In the genomic region with DNA sequence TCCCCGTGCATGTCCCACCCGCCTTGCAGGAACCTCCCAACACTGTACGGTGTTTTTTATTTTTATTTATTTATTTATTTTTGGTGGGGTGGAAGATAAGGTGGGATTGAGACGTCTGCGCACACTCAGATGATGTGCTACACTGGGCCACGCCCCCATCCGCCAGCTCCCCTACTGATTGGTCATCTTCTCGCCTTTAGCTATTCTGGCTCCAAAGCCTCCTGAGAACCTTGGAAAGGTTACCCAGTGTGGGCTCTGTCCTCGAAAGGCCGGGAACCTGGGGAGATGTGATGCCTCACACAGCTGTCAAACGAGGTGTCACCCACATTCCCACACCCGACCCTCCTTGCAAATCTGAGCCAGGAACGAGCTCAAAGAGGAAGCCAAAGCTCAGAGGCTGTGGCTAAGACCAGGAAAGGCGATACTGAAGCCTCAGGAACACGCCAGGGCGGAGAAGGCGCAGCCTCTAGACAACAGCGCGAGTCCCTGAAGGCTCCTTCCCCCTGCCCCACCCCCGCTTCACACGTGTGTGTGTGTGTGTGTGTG, we compare ENCODE assay signal across 8 mouse cellular contexts. TPM values are rescaled to one million over a fixed set of nuclear protein-coding genes. Genes with fewer than 3 reads are reported as not detected.
DNase-seq lines count a peak whose midpoint lies in the region; ATAC-seq lines count a peak whose summit lies in the region.

No protein-coding gene starts in this region.

- 0 out of 2 replicates have a peak overlapping the region, but pooled peaks have one; percentile 2 for H3K9ac ChIP-seq in kidney, embryonic 16.5 days (replicated peaks; ENCODE audit: low read length)
- H3K9ac ChIP-seq in embryonic facial prominence, embryonic 12.5 days: peak overlapping the region; percentile 38; the same call in 1 of the 2 replicates
- H3K9ac ChIP-seq in hindbrain, embryonic 16.5 days (ENCODE audit: low read depth, low read length): peak overlapping the region; percentile 72

- peak overlapping the region; percentile 30 for H3K4me3 ChIP-seq in kidney, embryonic 16.5 days (ENCODE audit: low read length)
- peak overlapping the region; percentile 24 for H3K4me3 ChIP-seq in embryonic facial prominence, embryonic 12.5 days
- peak overlapping the region; percentile 49 for H3K4me3 ChIP-seq in hindbrain, embryonic 16.5 days (ENCODE audit: low read length)

- ATAC-seq in kidney, embryonic 16.5 days (ENCODE audit: low FRiP score, low TSS enrichment): peak; percentile 41
- peak; percentile 3; the same call in 1 of the 2 replicates for ATAC-seq in embryonic facial prominence, embryonic 12.5 days (ENCODE audit: insufficient number of reproducible peaks, insufficient read depth, low FRiP score, low TSS enrichment)
- peak; percentile 62 for ATAC-seq in hindbrain, embryonic 16.5 days
- ATAC-seq in megakaryocyte progenitor cell, adult 5-6 weeks (replicated peaks; ENCODE audit: poor library complexity): peak; percentile 27

- WGBS in kidney, embryonic 16.5 days: 3% methylated on average over 21 of the region's 21 CpGs
- WGBS in embryonic facial prominence, embryonic 12.5 days: 6% methylated on average over 19 of the region's 21 CpGs
- 8% methylated on average over 21 of the region's 21 CpGs for WGBS in hindbrain, embryonic 16.5 days

- H3K4me1 ChIP-seq in kidney, embryonic 16.5 days (ENCODE audit: insufficient read depth, low read length): peaks cover 10% of the 10 kb centered on the region
- peaks cover 12% of the 10 kb centered on the region for H3K4me1 ChIP-seq in embryonic facial prominence, embryonic 12.5 days
- peaks cover 11% of the 10 kb centered on the region for H3K4me1 ChIP-seq in hindbrain, embryonic 16.5 days (ENCODE audit: control insufficient read depth, insufficient read depth, low read depth, low read length)

- H3K36me3 ChIP-seq in kidney, embryonic 16.5 days (ENCODE audit: insufficient read depth, low read length): no peaks in the 10 kb centered on the region
- no peaks in the 10 kb centered on the region for H3K36me3 ChIP-seq in embryonic facial prominence, embryonic 12.5 days
- H3K36me3 ChIP-seq in hindbrain, embryonic 16.5 days (ENCODE audit: control insufficient read depth, insufficient read depth, low read length): no peaks in the 10 kb centered on the region

- peak overlapping the region; percentile 54 for H3K4me2 ChIP-seq in kidney, embryonic 16.5 days (replicated peaks; ENCODE audit: low read depth, low read length)
- H3K4me2 ChIP-seq in embryonic facial prominence, embryonic 12.5 days (replicated peaks): peak overlapping the region; percentile 57
- peak overlapping the region; percentile 82 for H3K4me2 ChIP-seq in hindbrain, embryonic 16.5 days (ENCODE audit: low read length)

- no peak overlapping the region for H3K27ac ChIP-seq in kidney, embryonic 16.5 days (ENCODE audit: low read length)
- no peak overlapping the region for H3K27ac ChIP-seq in embryonic facial prominence, embryonic 12.5 days
- peak overlapping the region; percentile 85 for H3K27ac ChIP-seq in hindbrain, embryonic 16.5 days (ENCODE audit: low read depth, low read length)

- H3K9me3 ChIP-seq in kidney, embryonic 16.5 days (ENCODE audit: low read length): no peaks in the 10 kb centered on the region
- no peaks in the 10 kb centered on the region for H3K9me3 ChIP-seq in embryonic facial prominence, embryonic 12.5 days
- no peaks in the 10 kb centered on the region for H3K9me3 ChIP-seq in hindbrain, embryonic 16.5 days (ENCODE audit: control insufficient read depth, low read length)

- H3K27me3 ChIP-seq in kidney, embryonic 16.5 days (ENCODE audit: insufficient read depth, low read length): peaks cover 16% of the 10 kb centered on the region
- peaks cover 33% of the 10 kb centered on the region for H3K27me3 ChIP-seq in embryonic facial prominence, embryonic 12.5 days
- no peaks in the 10 kb centered on the region for H3K27me3 ChIP-seq in hindbrain, embryonic 16.5 days (replicated peaks; ENCODE audit: control insufficient read depth, insufficient read depth, low read length)

- DNase-seq in kidney, adult 11 months: no peak
- DNase-seq in R1 (ENCODE audit: low read depth, low spot score): peak; percentile 75
- DNase-seq in testis, postnatal 10 days (ENCODE audit: low spot score): peak; percentile 66
- DNase-seq in frontal cortex, postnatal 36 days (ENCODE audit: low spot score in 2 of 2): no peak

RNA-seq across cellular contexts. Expression of a gene that starts 2.8 kb away (rescaled TPM):
- polyA plus RNA-seq in kidney, embryonic 16.5 days (2015; fragmentation: Nextera tagmentation; extraction: Ambion mirVana): 8.6 and 8.7 TPM in 2 replicates
- 7.4 and 8.3 TPM in 2 replicates for polyA plus RNA-seq in embryonic facial prominence, embryonic 12.5 days (2016; fragmentation: Nextera tagmentation; extraction: Ambion mirVana)
- polyA plus RNA-seq in hindbrain, embryonic 16.5 days (2015; fragmentation: Nextera tagmentation; extraction: Ambion mirVana): 78.6 and 89.5 TPM in 2 replicates
- 49.8 and 51.5 TPM in 2 replicates for total RNA-seq in megakaryocyte progenitor cell, adult 5-6 weeks (2015)
- 83.6 and 91.1 TPM in 2 replicates for total RNA-seq in megakaryocyte progenitor cell, adult 5-6 weeks (2017)

RNA-seq across cellular contexts. Expression of a gene that starts 26.7 kb away (rescaled TPM):
- 3.3 and 4.2 TPM in 2 replicates for polyA plus RNA-seq in kidney, embryonic 16.5 days (2015; fragmentation: Nextera tagmentation; extraction: Ambion mirVana)
- 0.64 and 0.67 TPM in 2 replicates for polyA plus RNA-seq in embryonic facial prominence, embryonic 12.5 days (2016; fragmentation: Nextera tagmentation; extraction: Ambion mirVana)
- polyA plus RNA-seq in hindbrain, embryonic 16.5 days (2015; fragmentation: Nextera tagmentation; extraction: Ambion mirVana): 0.44 and 0.62 TPM in 2 replicates
- 0.15 and 0.54 TPM in 2 replicates for total RNA-seq in megakaryocyte progenitor cell, adult 5-6 weeks (2015)
- total RNA-seq in megakaryocyte progenitor cell, adult 5-6 weeks (2017): 0.12 and 0.34 TPM in 2 replicates

RNA-seq across cellular contexts. Expression of a gene that starts 39.3 kb away (rescaled TPM):
- polyA plus RNA-seq in kidney, embryonic 16.5 days (2015; fragmentation: Nextera tagmentation; extraction: Ambion mirVana): 1.3 and 7.7 TPM in 2 replicates
- polyA plus RNA-seq in embryonic facial prominence, embryonic 12.5 days (2016; fragmentation: Nextera tagmentation; extraction: Ambion mirVana): 0.39 and 0.50 TPM in 2 replicates
- 1.2 and 1.5 TPM in 2 replicates for polyA plus RNA-seq in hindbrain, embryonic 16.5 days (2015; fragmentation: Nextera tagmentation; extraction: Ambion mirVana)
- 7.1 and 7.2 TPM in 2 replicates for total RNA-seq in megakaryocyte progenitor cell, adult 5-6 weeks (2015)
- 1.2 and 1.8 TPM in 2 replicates for total RNA-seq in megakaryocyte progenitor cell, adult 5-6 weeks (2017)

RNA-seq across cellular contexts. Expression of a gene that starts 52.2 kb away (rescaled TPM):
- polyA plus RNA-seq in kidney, embryonic 16.5 days (2015; fragmentation: Nextera tagmentation; extraction: Ambion mirVana): 6.6 and 7.5 TPM in 2 replicates
- 3.4 and 4.5 TPM in 2 replicates for polyA plus RNA-seq in embryonic facial prominence, embryonic 12.5 days (2016; fragmentation: Nextera tagmentation; extraction: Ambion mirVana)
- 7.3 and 8.1 TPM in 2 replicates for polyA plus RNA-seq in hindbrain, embryonic 16.5 days (2015; fragmentation: Nextera tagmentation; extraction: Ambion mirVana)
- 9.3 and 11.8 TPM in 2 replicates for total RNA-seq in megakaryocyte progenitor cell, adult 5-6 weeks (2015)
- 7.7 and 9.9 TPM in 2 replicates for total RNA-seq in megakaryocyte progenitor cell, adult 5-6 weeks (2017)

RNA-seq across cellular contexts. Expression of a gene that starts 56.8 kb away (rescaled TPM):
- polyA plus RNA-seq in kidney, embryonic 16.5 days (2015; fragmentation: Nextera tagmentation; extraction: Ambion mirVana): 0.55 and 0.94 TPM in 2 replicates
- polyA plus RNA-seq in embryonic facial prominence, embryonic 12.5 days (2016; fragmentation: Nextera tagmentation; extraction: Ambion mirVana): 1.9 and 2.8 TPM in 2 replicates
- polyA plus RNA-seq in hindbrain, embryonic 16.5 days (2015; fragmentation: Nextera tagmentation; extraction: Ambion mirVana): 22.4 and 23.1 TPM in 2 replicates
- 0.64 and 1.8 TPM in 2 replicates for total RNA-seq in megakaryocyte progenitor cell, adult 5-6 weeks (2015)
- 0.79 and 0.98 TPM in 2 replicates for total RNA-seq in megakaryocyte progenitor cell, adult 5-6 weeks (2017)

Comparison
In these comparisons a context has a peak if more than half of its experiments do, and no peak if none do; other contexts are left out.
1. ATAC-seq: peak in every context shown above with its lines; median percentile 62 in hindbrain, embryonic 16.5 days; 41 in kidney, embryonic 16.5 days; 27 in megakaryocyte progenitor cell, adult 5-6 weeks; 3 in embryonic facial prominence, embryonic 12.5 days.
2. H3K9ac ChIP-seq: peak in every context shown above with its lines; median percentile 72 in hindbrain, embryonic 16.5 days; 38 in embryonic facial prominence, embryonic 12.5 days; 2 in kidney, embryonic 16.5 days.
3. DNase-seq: peak in R1 (single experiment) and testis, postnatal 10 days (single experiment); none in kidney, adult 11 months (single experiment) and frontal cortex, postnatal 36 days (0 of 2).
4. Peak in every context shown above with its lines, with median percentiles within 50 percentile points of each other: H3K4me2 ChIP-seq and H3K4me3 ChIP-seq.